Comparison of ENCODE assay signal across 1 mouse cellular context in genomic region chr8:70503062-70503750, GRCm38 (mm10).
A peak's percentile ranks its signal among the peaks of the same experiment; 100 is the strongest.
TF ChIP-seq lines count a peak whose summit lies in the region.

No protein-coding gene starts in this region.

TF ChIP-seq in CH12.LX, 34 proteins besides CTCF, POLR2A, EP300 and RAD21:
- TF ChIP-seq BHLHE40 (IDR thresholded peaks at IDR 0.05; ENCODE audit: low read depth, low read length) (peak; percentile 9; the same call in 1 of the 2 replicates), MEF2A (IDR thresholded peaks at IDR 0.05; ENCODE audit: borderline replicate concordance, low read depth, low read length) (0 out of 2 replicates have a peak, but pooled peaks have one; percentile 24), MAZ (IDR thresholded peaks at IDR 0.05; ENCODE audit: low read depth, low read length) (no peak), ZC3H11A (IDR thresholded peaks at IDR 0.05; ENCODE audit: low read depth, low read length) (peak; percentile 47; the same call in 1 of the 2 replicates), SMC3 (IDR thresholded peaks at IDR 0.05; ENCODE audit: low read depth, low read length) (peak; percentile 92), CHD2 (IDR thresholded peaks at IDR 0.05; ENCODE audit: low read length) (no peak), ZMIZ1 (IDR thresholded peaks at IDR 0.05; ENCODE audit: low read depth, low read length) (no peak), MAX (IDR thresholded peaks at IDR 0.05; ENCODE audit: low read length) (no peak)
